Mouse (Mus musculus): Measurements from ENCODE around the gene Klf15. TPM values are rescaled to one million over a fixed set of nuclear protein-coding genes. Genes with fewer than 3 reads are reported as not detected.

The Klf15 gene
- polyA plus RNA-seq, 1 experiment from 2014 or later: 20.8 TPM

DNA sequence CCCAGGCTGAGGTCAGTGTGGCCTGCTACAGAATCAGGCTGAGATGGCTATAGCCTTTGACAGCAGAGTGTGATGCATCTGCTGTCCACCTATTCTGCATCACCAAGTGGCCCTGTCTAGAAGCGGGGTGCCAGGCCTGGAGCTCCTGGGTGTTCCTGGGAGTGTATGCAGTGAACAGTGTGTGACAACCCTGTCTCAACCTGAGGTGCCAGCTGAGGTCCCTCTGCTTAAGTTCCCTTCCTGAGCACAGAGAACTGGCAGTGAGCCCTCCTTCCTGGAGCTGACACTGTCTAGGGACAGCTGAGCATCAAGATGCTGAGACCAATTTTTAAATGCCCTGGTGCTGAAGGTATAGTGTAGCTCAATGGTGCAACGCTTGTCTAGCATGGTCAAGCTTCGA, 10.3 kb downstream of the Klf15 start:
- no peaks in the 10 kb centered on the region for H3K27me3 ChIP-seq (ENCODE audit: insufficient read depth, low read length)
- WGBS: 86% methylated on average over 3 of the region's 3 CpGs
- no peak overlapping the region for H3K27ac ChIP-seq
- H3K4me3 ChIP-seq (replicated peaks; ENCODE audit: low read depth, low read length): no peak overlapping the region
- no peak for DNase-seq (ENCODE audit: low spot score)
- no peak for TF ChIP-seq CTCF (IDR thresholded peaks at IDR 0.05; ENCODE audit: low read depth)
- no peaks in the 10 kb centered on the region for H3K9me3 ChIP-seq (replicated peaks; ENCODE audit: low read length)
- ATAC-seq (replicated peaks; ENCODE audit: low FRiP score, low read depth): no peak
- H3K4me2 ChIP-seq (ENCODE audit: low read length): no peak overlapping the region
- no peak overlapping the region for H3K9ac ChIP-seq (ENCODE audit: low read depth, low read length)
- H3K36me3 ChIP-seq (ENCODE audit: insufficient read depth, low read length): no peaks in the 10 kb centered on the region
- H3K4me1 ChIP-seq (replicated peaks; ENCODE audit: insufficient read depth, low read length): peaks cover 14% of the 10 kb centered on the region; the same call in 1 of the 2 replicates

DNA sequence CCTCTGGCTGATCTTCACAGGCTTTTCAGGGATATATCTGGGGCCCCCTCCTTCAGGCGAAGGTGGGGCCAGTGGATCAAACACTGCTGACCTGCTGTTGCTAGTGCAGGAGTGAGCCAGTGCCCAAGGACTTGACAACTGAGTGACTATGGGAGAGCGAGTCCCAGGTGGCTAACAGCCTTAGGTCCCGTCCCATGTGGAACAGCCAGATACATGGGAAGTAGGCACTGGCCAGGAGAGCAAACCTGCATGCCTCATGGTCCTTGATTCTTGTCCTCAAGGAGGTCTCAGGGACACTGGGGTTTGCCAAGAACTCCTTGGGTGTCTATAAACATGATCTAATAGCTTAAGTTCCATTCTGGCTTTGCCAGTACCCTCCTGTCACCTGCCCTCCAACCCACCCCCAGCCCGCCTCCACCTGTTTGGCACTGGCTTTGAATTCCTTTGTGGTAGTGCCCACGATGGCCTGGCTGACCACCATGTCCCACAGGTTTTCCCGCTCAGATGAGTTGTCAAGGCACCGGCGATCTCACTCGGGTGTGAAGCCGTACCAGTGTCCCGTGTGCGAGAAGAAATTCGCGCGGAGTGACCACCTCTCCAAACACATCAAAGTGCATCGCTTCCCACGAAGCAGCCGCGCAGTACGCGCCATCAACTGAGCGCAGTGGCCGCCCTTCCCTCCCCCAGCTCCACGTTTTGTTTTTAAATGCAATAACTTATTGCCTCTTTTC, 11.4 kb downstream of the Klf15 start:
- H3K4me1 ChIP-seq (replicated peaks; ENCODE audit: insufficient read depth, low read length): peaks cover 14% of the 10 kb centered on the region; the same call in 1 of the 2 replicates
- no peak overlapping the region for H3K4me3 ChIP-seq (replicated peaks; ENCODE audit: low read depth, low read length)
- no peak overlapping the region for H3K9ac ChIP-seq (ENCODE audit: low read depth, low read length)
- no peaks in the 10 kb centered on the region for H3K27me3 ChIP-seq (ENCODE audit: insufficient read depth, low read length)
- H3K4me2 ChIP-seq (ENCODE audit: low read length): no peak overlapping the region
- H3K36me3 ChIP-seq (ENCODE audit: insufficient read depth, low read length): no peaks in the 10 kb centered on the region
- H3K9me3 ChIP-seq (replicated peaks; ENCODE audit: low read length): no peaks in the 10 kb centered on the region
- no peak for TF ChIP-seq CTCF (IDR thresholded peaks at IDR 0.05; ENCODE audit: low read depth)
- no peak overlapping the region for H3K27ac ChIP-seq
- 90% methylated on average over 24 of the region's 24 CpGs for WGBS
- DNase-seq (ENCODE audit: low spot score): no peak
- no peak for ATAC-seq (replicated peaks; ENCODE audit: low FRiP score, low read depth)

DNA sequence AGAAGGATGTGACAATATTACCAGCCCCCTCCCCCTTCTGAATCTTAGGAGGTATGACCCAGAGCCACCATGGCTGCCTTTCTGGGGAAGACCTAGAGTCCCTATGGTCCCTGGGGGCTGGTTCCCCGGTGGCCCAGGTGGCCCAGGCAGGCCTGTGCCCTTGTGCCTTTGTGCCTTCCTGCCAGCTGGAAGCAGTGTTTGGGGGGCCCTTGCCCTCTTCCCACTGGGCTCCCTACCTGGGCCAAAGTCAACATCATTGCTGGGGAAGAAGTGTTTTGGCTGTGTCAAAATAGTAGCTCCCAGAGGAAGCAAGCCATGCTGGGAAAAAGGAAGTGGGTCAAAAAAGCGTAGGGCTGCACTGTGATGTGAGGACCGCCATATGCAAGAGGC, 12.0 kb downstream of the Klf15 start:
- ATAC-seq (replicated peaks; ENCODE audit: low FRiP score, low read depth) (no peak), DNase-seq (ENCODE audit: low spot score) (no peak)
- 82% methylated on average over 3 of the region's 3 CpGs for WGBS

DNA sequence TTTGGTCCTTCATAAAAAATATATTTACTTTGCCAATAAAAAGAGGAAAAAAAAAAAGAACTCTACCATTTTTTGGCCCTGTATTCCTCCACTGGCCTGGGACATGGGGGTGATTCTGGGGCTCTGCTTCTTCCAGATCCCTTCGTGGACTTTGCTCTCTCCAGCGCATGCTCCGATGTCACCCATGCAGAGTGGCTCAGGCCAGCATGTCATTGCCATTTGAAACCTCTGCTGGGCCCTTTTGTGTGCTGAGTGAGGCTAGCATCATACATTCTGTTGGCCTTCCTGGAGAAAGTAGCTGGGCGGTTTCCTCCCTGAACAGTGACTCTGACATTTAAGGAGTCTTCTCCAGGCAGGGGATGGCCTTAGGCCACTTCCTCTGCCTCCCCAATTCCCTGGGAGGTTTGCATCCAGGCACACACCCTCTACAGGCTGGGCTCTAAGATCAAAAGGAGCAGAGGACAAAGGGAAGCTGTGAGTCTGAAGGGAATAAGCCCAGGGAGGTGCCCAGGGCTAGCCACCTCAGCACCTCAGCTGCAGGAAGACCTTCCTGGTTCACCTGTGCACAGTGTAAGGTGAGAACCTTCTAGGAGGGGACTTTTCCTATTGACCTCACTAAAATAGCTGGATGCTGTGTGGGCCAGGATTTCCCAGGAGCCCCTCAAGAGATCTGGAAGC, 12.9 kb downstream of the Klf15 start:
- no peak for DNase-seq (ENCODE audit: low spot score)

More for the DNA sequence above, 12.0 kb downstream of the Klf15 start:
- no peaks in the 10 kb centered on the region for H3K9me3 ChIP-seq (replicated peaks; ENCODE audit: low read length)
- no peaks in the 10 kb centered on the region for H3K36me3 ChIP-seq (ENCODE audit: insufficient read depth, low read length)
- no peak overlapping the region for H3K4me2 ChIP-seq (ENCODE audit: low read length)
- H3K27ac ChIP-seq: no peak overlapping the region
- no peaks in the 10 kb centered on the region for H3K27me3 ChIP-seq (ENCODE audit: insufficient read depth, low read length)
- peaks cover 14% of the 10 kb centered on the region; the same call in 1 of the 2 replicates for H3K4me1 ChIP-seq (replicated peaks; ENCODE audit: insufficient read depth, low read length)
- TF ChIP-seq CTCF (IDR thresholded peaks at IDR 0.05; ENCODE audit: low read depth): no peak
- H3K4me3 ChIP-seq (replicated peaks; ENCODE audit: low read depth, low read length): no peak overlapping the region
- H3K9ac ChIP-seq (ENCODE audit: low read depth, low read length): no peak overlapping the region

DNA sequence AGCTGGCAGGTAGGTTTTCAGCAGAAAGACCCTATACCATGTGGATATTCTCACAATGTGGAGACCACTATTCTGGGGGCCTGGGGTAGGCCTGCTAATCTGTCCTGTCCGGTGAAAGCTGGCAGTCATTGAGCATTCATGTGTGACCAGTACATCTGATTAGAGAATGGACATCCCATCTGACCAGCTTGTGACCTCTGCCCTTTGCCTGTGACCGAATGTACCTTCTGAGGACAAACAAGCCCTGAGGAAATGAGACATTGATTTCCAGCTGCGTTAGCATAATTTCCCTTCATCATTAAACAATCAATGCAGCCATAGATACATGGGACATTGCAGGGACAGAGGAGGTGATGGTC, 13.5 kb downstream of the Klf15 start:
- DNase-seq (ENCODE audit: low spot score): no peak
- no peaks in the 10 kb centered on the region for H3K27me3 ChIP-seq (ENCODE audit: insufficient read depth, low read length)
- no peak overlapping the region for H3K4me2 ChIP-seq (ENCODE audit: low read length)
- peaks cover 10% of the 10 kb centered on the region; the same call in 1 of the 2 replicates for H3K4me1 ChIP-seq (replicated peaks; ENCODE audit: insufficient read depth, low read length)
- no peak for ATAC-seq (replicated peaks; ENCODE audit: low FRiP score, low read depth)
- H3K4me3 ChIP-seq (replicated peaks; ENCODE audit: low read depth, low read length): no peak overlapping the region
- no peak for TF ChIP-seq CTCF (IDR thresholded peaks at IDR 0.05; ENCODE audit: low read depth)
- no peaks in the 10 kb centered on the region for H3K36me3 ChIP-seq (ENCODE audit: insufficient read depth, low read length)
- no peak overlapping the region for H3K27ac ChIP-seq
- H3K9me3 ChIP-seq (replicated peaks; ENCODE audit: low read length): no peaks in the 10 kb centered on the region
- H3K9ac ChIP-seq (ENCODE audit: low read depth, low read length): no peak overlapping the region
- WGBS: 60% methylated on average over 3 of the region's 3 CpGs

More for the DNA sequence above, 12.9 kb downstream of the Klf15 start:
- H3K9ac ChIP-seq (ENCODE audit: low read depth, low read length): no peak overlapping the region
- TF ChIP-seq CTCF (IDR thresholded peaks at IDR 0.05; ENCODE audit: low read depth): no peak
- 75% methylated on average over 4 of the region's 4 CpGs for WGBS
- no peak overlapping the region for H3K27ac ChIP-seq
- no peaks in the 10 kb centered on the region for H3K27me3 ChIP-seq (ENCODE audit: insufficient read depth, low read length)
- no peaks in the 10 kb centered on the region for H3K9me3 ChIP-seq (replicated peaks; ENCODE audit: low read length)
- no peaks in the 10 kb centered on the region for H3K36me3 ChIP-seq (ENCODE audit: insufficient read depth, low read length)
- H3K4me2 ChIP-seq (ENCODE audit: low read length): no peak overlapping the region
- ATAC-seq (replicated peaks; ENCODE audit: low FRiP score, low read depth): no peak
- H3K4me3 ChIP-seq (replicated peaks; ENCODE audit: low read depth, low read length): no peak overlapping the region
- H3K4me1 ChIP-seq (replicated peaks; ENCODE audit: insufficient read depth, low read length): peaks cover 14% of the 10 kb centered on the region; the same call in 1 of the 2 replicates

DNA sequence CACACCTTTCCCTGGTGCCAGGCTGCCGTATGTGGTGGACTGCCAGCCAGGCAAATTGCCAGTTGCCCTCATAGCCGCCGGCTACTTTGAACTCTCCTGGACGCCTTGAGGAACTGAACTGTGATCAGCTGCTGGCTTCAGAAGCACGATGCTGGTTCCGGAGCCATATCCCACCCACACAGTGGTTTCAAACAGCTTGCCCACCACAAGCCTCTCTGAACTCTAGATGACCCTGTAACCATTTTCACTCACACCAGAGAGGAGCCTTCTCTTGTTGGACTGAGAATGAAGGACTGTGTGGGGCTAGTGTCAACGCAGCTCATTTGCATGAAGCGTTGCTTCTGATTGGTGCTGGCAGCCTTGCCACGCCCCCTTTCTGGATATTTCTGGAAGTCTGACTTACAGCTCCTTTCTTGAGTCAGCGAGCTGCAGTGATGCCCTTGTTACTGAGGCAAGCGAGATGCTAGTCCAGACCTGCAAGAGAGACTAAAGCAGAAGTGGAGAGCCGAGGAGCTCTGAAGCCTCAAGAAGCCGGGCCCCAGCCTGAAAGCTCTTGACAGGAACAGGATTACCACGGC, 14.7 kb downstream of the Klf15 start:
- Histone ChIP-seq H3K4me3 (replicated peaks; ENCODE audit: low read depth, low read length) (no peak overlapping the region), H3K9ac (ENCODE audit: low read depth, low read length) (no peak overlapping the region), H3K27ac (no peak overlapping the region), H3K4me1 (replicated peaks; ENCODE audit: insufficient read depth, low read length) (peaks cover 9% of the 10 kb centered on the region; the same call in 1 of the 2 replicates), H3K36me3 (ENCODE audit: insufficient read depth, low read length) (no peaks in the 10 kb centered on the region), H3K4me2 (ENCODE audit: low read length) (no peak overlapping the region), H3K9me3 (replicated peaks; ENCODE audit: low read length) (no peaks in the 10 kb centered on the region), H3K27me3 (ENCODE audit: insufficient read depth, low read length) (no peaks in the 10 kb centered on the region)
- 46% methylated on average over 14 of the region's 14 CpGs for WGBS
- no peak for TF ChIP-seq CTCF (IDR thresholded peaks at IDR 0.05; ENCODE audit: low read depth)
- peak; percentile 51; the same call in 1 of the 2 replicates for ATAC-seq (replicated peaks; ENCODE audit: low FRiP score, low read depth)
- DNase-seq (ENCODE audit: low spot score): peak; percentile 70

All from kidney, postnatal 0 days (tissue).